Mouse (Mus musculus) gastrocnemius, postnatal 25 days (tissue): ENCODE measurements around the gene Rpl34. TPM values are rescaled to one million over a fixed set of nuclear protein-coding genes. Genes with fewer than 3 reads are reported as not detected.

Experiments
- DNase-seq: peaks from one replicate; pipeline ENCODE4 v3.0.0; 2022
- long read RNA-seq, 2 experiments: library from polyadenylated mRNA; stranded (forward); transcript quantifications; one replicate each; pipeline ENCODE4 v2.0.0; 2021
- total RNA-seq, 2 experiments: library from RNA; stranded (reverse); gene quantifications; 1 replicate in 1 of 2; 2 replicates in 1 of 2; pipeline ENCODE4 v1.2.3; 2021

Gene Rpl34
- total RNA-seq, result 100 to 1,000 TPM; 316 to 328 TPM
- long read RNA-seq, experiment 1, transcript Rpl34-201 (5 exons, 624 nt), result minor isoform, 38 of 397 reads
- long read RNA-seq, experiment 1, transcript Rpl34-206 (1 exons, 573 nt), result minor isoform, 7 of 397 reads
- long read RNA-seq, experiment 1, transcript Rpl34-202 (5 exons, 480 nt), result major isoform, 322 of 397 reads
- long read RNA-seq, experiment 1, partial matches to known transcripts, result 22 of 397 reads
- long read RNA-seq, experiment 1, other reads (novel, unspliced or antisense), result 4 of 397 reads
- long read RNA-seq, experiment 2, transcript Rpl34-202 (5 exons, 480 nt), result major isoform, 235 of 280 reads
- long read RNA-seq, experiment 2, transcript Rpl34-201 (5 exons, 624 nt), result minor isoform, 27 of 280 reads
- long read RNA-seq, experiment 2, partial matches to known transcripts, result 11 of 280 reads
- long read RNA-seq, experiment 2, other reads (novel, unspliced or antisense), result 1 of 280 reads

DNA sequence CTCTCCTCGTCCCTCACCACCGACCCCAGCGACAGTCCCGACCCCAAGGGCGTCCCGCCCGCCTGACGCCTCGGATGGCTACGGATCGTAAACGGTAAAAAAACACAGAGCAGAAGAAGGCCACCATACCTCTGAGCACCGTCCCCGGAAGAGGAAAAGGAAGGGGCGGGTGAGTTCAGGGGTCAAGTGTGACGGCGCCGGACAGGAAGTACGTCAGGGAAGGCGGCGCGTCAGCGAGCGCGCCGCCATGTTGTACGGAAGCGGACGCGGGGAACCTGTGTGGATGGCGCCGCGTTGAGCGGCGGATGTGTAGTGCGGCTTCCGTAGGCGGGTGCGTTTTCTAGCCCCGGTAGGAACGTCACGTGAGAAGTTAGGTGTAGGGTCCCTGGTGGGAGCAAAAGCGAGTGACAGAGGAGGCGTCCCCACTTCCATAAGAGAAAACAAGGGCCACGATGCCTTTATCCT, at the start of gene Rpl34:
Gene Rpl34, minus strand, starts transcription at position 210 of the 465 bp plus-strand sequence.
- peak; percentile 93 for DNase-seq

DNA sequence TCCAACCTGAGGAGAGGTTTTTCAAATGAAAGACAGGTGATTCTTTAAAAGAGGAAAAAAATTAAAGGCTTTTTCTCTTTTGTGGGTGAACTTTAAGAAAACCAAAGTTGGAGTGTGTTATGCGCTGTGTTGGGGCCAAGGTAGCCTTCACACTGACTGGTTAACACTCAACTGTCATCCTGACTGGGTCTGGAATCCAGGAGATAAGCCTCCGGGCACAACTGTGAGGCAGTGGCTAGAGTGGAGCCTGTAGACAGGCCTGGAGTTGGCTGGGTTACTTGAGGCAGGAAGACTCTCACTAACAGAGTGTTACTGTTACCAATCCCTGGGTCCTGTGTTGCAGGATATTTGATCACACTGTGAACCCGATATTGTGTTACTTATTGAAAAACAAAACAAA, 38.0 kb upstream of the Rpl34 start:
- no peak for DNase-seq

DNA sequence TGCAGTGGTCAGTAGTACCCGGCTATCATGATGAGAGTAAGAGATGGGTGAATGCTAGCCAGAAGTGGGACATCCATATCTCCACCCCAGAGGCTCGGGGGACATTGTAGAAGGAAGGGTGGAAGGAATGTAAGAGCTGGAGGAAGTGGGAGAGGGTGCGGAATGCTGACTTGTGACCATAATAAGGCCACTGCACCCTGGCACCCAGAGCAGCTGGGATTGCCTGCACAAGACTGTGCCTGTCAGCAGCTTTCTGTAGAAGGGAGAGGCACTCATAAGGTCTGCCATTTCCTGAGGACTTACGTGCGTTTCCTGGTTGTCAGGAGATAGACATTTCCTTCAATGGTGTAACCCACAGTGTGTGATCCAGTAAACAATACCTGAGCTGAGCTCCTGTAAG, 33.9 kb upstream of the Rpl34 start:
- no peak for DNase-seq

DNA sequence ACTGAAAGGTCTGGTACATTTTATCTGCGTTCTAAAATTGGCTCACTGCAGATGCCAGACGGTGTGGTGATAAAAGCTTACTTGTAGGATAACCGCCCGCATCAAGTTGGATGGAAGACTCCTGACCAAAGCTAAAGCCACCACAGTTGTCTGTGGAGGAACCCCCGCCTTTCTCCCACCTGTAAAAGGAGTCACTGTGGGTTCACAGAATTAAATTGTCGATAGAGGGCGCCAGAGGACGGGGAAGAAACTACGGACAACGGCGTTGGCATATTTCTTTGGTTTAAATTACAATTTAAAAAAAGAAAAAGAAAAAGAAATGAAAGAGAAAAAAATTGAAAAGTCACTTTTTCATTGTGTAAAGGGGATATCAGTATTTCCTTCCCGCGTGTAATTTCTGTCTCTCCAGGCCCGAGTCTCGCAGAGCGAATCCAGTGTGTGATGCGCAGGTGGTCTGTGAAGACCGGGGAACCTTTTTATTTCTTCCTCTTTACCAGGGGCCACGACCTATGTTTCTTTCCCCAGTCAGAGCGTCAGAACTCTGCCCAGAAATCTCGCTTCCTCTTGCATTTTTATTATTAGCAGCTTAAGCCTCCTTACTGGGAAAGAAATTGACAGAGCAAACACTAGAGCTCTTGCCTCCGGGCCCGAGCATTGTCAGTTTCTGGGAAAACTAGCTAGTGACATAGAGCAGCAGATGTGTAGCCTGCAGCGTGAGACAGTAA, 30.7 kb upstream of the Rpl34 start:
- peak; percentile 14 for DNase-seq

DNA sequence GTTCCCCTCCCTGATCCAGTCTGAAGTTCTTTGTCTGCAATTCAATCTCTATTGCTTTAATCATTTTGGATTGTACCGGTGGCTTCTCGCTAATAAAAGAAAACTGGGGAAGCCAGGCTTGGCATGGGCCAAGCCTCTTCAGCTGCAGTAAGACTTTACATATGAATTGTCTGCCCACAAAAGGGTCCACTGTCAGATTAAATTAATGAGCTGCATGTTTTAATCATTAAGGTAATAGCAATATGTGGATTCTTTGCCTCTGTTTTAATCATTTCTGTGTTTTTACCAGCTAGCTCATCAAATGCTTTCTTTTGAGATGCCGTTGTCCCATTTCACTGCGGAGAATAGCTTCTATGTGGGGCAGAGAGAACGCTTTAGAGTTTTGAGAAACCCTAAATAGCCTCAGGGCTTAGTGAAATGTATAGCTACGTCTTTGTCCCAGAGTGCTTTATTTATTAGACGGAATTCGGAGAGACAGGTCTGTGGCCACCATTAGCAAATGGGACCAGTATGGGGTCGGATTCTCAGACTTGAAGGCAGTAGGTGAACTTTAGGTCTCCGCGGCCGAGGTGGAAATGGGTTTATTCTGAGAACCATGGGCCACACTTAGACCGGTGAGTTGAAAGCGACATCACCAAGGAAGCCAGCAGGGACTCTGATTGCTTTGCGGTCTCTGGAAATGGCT, 28.1 kb upstream of the Rpl34 start:
- no peak for DNase-seq

DNA sequence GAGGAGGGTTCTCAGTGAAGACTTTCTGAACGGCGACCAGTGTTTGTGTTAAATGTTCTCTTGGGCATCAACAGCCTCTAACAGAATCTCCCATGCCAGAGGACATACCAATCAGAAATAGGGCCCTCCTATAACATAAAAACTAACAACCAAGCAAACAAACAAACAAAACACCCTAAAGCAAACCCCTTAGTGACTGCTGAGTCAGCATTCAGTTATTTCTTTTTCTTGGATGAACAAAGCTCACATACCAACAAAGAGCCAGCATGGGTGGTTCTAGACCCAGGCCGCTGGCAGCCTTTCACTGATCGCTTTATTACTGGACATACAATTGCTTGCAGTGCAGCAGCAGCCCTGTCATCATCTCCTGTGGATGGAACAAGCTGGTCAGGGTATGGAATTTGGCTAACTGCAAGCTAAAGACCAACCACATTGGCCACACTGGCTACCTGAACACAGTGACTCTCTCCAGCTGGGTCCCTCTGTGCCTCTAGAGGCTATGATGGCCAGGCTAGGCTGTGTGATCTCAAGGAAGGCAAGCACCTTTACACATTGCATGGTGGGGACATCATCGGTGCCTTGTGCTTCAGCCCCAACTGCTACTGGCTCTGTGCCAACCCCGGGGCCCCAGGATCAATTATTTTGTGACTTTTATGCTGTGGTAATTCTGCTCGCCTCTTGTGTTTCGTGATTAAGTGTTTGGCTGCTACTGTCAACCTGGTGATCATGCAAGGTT, 27.1 kb upstream of the Rpl34 start:
- no peak for DNase-seq

DNA sequence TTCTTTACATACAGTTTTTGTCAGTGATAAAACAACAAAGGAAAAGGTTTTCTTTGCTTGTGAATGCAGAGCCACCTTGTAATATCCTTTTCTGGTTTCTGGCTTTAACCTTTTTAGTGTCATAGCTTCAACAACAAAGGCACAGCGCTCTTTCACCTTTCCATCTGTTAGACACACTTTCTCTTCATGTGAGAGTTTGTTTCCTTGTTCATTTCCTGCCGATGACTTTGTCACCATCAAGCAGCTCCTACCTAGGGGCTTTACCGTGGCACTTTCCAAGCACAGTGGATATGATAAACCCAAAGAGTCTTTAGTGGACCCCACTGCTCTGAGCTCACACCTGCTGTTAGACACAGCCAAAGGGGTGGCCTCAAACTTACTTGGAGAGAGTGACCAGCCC, 19.0 kb upstream of the Rpl34 start:
- DNase-seq, result no peak

DNA sequence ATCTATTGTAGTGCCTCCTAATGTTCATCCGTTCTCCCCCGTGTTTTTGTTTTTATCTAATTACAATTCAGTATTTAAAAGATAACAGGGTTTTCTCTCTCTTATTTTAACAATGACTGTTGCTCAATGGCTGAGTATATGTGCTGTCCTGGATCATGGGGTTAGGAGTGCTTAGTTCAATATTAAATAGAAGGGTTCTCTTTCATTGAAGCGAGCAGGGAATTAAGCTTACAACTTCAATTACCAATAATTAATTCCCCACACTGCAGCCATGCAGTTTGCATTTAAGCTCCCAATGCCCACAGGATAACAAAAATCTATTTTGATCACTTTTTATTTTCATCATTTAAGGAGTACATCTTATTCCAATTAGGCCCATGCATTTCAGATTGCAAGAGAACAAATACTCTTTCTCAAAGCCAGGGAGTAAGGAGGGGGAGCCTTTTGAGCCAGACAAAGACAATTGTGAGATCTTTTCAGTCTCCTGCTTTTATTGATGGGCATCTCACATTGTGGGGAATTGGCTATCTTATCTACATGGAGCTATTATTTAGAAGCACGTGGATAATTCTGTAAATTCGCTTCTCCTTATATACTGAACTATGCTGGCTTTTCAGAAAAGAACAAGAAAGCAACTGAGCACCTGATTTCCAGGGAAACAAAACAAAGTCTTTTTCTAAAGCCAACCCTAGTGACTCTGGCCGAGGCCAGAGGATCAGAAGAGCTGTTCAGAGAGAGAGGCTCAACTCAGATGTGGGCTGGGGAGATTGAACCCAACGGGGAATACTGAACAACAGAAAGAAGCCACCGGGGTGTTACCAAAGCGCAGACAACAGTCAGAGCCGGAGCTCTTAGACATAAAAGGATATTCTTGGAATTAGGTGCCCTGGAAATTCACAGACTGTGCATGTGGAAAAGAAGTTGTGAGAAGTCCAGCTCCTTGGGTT, 16.7 kb upstream of the Rpl34 start:
- no peak for DNase-seq

DNA sequence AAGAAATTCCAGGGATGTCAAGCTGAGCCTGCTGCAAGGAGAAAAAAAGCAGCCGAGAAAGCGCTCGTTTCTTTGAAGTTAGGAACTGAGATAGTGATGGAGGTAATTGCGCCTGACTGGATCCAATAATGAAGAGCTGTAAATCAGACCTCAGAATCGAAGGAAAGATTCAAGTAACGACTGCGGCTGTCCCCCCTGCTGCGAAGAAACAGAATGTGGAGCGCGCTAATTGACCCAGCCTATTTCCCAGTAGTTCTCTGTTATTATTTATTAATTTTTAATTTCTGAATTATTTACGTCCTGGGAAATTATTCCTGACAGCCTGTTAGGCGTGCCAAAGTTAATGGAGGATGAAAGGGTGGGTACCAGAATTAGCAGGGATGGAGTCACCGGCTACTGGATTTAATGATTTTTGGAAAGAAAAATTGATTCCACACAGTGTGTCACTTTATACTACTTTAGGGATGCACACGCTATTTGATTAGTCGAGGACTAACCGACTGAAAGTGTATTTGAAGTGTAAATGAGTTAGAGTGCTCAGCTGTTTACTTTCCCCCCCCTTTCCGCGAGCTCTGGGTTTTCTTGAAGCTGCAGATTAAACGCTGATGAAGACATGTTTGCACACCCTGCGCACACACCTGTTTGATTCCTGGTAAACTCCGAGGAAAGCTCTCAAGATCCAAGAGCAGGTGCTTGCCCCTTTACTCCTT, 7.6 kb upstream of the Rpl34 start:
- DNase-seq, result no peak

DNA sequence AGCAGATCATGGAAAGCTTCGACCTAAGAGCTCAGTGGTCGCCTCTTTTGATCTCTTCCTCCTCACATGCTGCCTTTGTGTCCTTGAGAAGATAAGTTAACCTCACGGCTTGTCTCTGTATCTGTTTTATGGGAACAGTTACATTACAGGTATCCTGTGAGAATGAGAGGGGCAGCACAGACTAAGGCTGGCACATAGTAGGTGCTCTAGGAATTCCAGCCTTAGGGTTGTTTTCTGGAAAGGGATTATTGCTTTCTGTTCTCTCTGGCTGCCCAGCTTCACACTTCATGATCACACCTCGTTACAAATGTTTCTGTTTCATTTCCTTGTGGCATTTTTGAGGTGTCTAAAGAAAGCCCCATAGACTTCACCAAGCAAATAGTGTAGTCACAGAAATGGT, 6.6 kb upstream of the Rpl34 start:
- no peak for DNase-seq

DNA sequence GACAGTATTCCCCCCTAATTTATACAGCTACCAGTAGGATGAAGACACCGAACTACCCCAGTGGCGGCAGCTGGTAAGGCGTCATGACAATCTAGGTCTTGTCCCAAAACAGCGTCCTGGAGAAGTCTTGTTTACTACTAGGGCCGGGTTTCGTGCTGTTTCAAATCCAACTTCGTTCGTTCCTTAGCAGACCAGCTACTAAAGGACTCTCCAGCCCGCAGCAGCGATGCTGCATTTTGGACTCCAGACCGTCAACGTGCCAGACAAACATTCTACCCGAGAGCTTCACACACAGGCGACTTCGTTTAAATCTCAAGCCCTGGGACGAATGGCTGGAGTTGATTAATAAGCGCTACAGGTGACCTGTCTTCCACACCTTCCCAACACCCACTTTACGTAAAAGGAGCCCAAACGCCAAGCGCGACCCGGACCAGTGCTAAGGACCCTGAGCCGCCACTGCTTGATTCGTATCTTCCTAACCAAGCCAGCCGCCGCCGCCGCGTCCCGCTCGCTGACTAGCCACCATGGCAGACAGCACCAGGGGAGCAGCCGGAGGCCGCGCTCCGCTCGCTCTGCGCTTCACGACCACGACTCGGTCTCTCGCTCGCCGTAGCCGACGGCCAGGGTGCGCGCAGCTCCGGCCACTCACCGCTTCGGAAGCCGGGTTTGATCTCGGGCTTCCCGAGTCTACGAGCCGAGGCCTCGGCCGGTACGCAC, 568 bp downstream of the Rpl34 start:
- no peak for DNase-seq

DNA sequence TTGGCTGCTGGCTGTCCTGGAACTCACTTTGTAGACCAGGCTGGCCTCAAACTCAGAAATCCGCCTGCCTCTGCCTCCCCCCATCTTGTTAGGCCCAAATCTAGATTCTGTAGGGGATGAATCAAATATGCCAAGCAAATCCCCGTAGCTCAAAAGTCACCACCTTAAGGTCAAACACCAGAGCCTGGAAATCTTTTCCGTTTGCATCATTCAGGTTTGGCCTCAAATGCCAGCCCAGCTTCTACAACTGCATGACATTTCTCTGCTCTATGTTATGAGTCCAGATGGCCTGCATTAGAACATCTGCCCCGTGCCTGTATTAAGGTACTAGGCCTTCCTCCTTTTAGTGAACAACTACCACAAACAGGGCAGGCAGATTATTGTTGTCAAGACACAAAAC, 2.5 kb downstream of the Rpl34 start:
- DNase-seq, result no peak

DNA sequence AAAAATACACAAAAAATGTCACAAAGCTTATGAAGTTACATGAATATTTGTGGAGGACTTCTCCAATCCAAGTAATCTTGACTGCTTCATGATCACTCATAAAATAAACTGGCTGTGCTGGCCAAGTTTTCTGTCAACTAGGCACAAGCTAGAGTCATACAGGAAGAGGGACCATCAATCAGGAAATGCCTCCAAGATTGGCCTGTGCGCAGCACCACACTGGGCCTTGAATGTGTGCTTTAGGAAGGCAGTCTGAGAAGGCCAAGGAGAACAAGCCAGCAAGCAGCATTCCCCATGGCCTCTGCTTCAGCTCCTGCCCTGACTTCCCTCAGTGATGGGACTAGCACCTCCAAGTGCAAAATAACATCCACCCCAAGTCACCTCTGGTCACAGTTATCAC, 3.2 kb downstream of the Rpl34 start:
- DNase-seq, result no peak

DNA sequence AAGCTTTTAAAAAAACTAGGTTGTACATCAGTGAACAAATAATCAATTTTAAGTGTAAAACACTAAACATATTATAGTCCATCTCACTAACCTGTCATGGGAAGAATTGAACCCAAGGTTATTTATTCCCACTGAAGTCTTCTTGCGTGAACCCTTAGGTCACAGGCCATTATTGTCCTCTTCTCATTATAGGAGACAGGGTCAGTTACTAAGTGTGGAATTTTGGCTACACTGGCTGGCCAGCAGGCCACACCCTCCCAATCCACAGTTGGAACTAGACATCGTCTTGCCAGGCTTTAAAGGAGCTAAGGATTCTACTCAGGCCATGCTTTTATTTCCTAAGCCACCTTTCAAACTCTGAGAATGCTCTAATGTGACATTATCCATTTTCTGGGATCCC, 4.5 kb downstream of the Rpl34 start:
- no peak for DNase-seq

DNA sequence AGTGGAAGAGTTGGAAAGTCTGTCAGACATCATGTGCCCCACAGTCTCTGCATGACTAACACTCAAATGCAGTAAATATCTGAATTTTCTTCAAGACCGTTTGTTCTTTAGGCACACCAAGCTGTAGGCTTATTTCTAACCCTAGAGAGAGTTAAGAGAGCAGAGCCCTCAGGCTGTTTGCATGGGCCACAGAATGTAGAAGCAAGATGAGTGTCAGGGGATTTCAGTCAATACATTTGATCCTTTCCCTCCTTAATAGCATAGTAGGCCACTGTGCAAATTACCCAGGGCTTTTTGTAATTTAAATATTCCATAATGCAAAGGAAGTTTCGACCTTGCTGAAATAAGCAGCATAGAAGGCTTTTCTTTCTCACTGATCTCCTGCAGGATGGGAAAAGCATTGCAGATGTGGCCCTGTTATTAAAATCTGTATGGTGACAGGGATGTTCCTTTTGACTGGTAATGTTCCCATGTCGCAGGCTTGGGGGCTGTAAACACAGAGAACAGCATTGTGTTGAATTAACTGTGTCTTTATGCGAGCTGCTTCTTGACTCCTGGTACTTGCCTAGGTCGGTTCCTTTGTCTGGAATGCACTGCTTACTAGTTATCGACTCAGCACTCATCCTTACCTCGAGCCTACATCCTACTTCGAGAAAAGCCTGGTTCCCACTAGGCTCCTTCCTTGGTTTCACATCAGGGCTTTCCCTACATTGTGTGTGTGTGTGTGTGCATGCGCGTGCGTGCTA, 7.3 kb downstream of the Rpl34 start:
- no peak for DNase-seq

DNA sequence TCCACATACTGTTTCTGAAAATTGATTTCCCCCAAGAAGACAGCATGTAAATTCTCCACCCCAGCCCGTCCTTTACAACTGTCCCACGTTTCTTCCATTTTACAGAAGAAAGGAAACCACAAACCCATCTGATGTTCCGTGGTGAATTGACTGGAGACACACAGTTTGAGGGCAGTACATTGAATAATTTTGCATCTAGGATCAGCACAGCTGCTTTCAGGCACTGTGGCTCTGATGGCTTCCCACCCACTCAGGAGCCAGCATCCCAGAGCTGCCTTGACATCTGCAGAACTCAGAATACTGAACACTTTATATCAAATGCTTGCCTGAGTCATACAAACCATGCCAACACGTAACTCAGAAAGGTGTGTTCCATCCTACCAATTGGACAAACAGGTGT, 10.0 kb downstream of the Rpl34 start:
- no peak for DNase-seq

DNA sequence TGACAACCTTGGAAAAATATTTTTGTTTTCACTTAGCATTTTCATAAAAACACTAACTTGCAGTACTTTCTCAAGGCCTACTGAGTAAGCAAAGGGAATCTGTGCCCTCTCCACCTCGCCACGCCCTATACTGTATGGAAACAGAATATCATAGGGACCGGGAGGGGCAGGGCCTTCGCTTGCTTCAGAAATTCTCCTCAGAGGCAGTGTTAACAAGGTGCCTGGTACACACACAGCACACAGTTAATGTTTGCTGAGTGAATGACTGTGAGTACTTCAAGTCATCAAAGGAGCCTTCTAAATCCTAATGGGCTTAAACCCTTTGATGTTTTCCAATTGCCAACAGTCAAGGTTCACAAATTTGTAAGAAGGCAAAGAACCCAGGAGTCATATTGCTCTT, 11.3 kb downstream of the Rpl34 start:
- DNase-seq, result no peak

DNA sequence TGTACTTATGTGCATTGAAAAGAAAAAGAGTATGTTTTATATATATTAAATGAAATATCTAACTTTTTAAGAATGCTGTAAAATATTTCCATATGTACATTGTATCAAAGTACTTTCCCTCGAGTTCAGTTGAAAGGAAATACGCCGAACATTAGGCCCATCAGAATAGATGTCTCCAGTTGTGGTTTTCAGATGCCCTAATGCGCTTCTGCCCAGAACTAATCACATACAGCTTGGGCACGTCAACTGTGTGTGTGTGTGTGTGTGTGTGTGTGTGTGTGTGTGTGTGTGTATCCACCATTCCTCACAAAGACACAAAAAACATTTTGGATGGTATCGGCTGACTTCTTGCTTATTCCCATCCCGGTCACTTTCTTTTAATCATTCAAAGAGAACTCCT, 13.6 kb downstream of the Rpl34 start:
- no peak for DNase-seq
